Mouse (Mus musculus) limb, embryonic 11.5 days (tissue): ENCODE measurements around the gene Hhat. TPM values are rescaled to one million over a fixed set of nuclear protein-coding genes. Genes with fewer than 3 reads are reported as not detected.

Source experiments
- ATAC-seq: fragments of 200-750 bp; cut with Nextera tagmentation; 2 replicates; pipeline ENCODE4 v1.8.0; 2017; ENCODE audit warnings: low read depth; ENCODE audit not compliant: insufficient number of reproducible peaks, low FRiP score, low TSS enrichment
- DNase-seq: peaks from one replicate; pipeline ENCODE4 v3.0.0-alpha.2; 2015; ENCODE audit warnings: low spot score
- H3K27ac ChIP-seq: fragments of 300-500 bp; sonication (generic); replicated peaks from 2 replicates; pipeline ENCODE4 v1.5.1; 2014; ENCODE audit warnings: low read depth, mild to moderate bottlenecking, low read length
- H3K27me3 ChIP-seq: fragments of 300-500 bp; sonication (generic); 2 replicates; pipeline ENCODE4 v1.6.1; 2014; ENCODE audit warnings: mild to moderate bottlenecking, low read length, mixed read lengths; ENCODE audit not compliant: control insufficient read depth, insufficient read depth
- H3K36me3 ChIP-seq: fragments of 300-500 bp; sonication (generic); 2 replicates; pipeline ENCODE4 v1.6.1; 2014; ENCODE audit warnings: mild to moderate bottlenecking, low read length, moderate library complexity, mixed read lengths; ENCODE audit not compliant: control insufficient read depth, insufficient read depth
- H3K4me1 ChIP-seq: fragments of 300-500 bp; sonication (generic); 2 replicates; pipeline ENCODE4 v1.6.1; 2014; ENCODE audit warnings: low read length, mixed read lengths; ENCODE audit not compliant: control insufficient read depth, insufficient read depth
- H3K4me2 ChIP-seq: fragments of 300-500 bp; sonication (generic); 2 replicates; pipeline ENCODE4 v1.6.1; 2014; ENCODE audit warnings: low read depth, mild to moderate bottlenecking, moderate library complexity; ENCODE audit not compliant: severe bottlenecking
- H3K4me3 ChIP-seq: fragments of 300-500 bp; sonication (generic); 2 replicates; pipeline ENCODE4 v1.5.1; 2014; ENCODE audit warnings: low read depth, low read length
- H3K9ac ChIP-seq: fragments of 300-500 bp; sonication (generic); 2 replicates; pipeline ENCODE4 v1.6.1; 2014; ENCODE audit warnings: mild to moderate bottlenecking, low read length
- H3K9me3 ChIP-seq: fragments of 300-500 bp; sonication (generic); 2 replicates; pipeline ENCODE4 v1.6.1; 2016; ENCODE audit warnings: low read length; ENCODE audit not compliant: control insufficient read depth
- WGBS: fragments of 180-500 bp; shearing (Covaris S2); extraction: QIAGEN DNeasy Blood & Tissue Kit; methylation state at CpG from one replicate; pipeline ENCODE4 v1.1.7; 2014; 5-methylcytosine and 5-hydroxymethylcytosine counted together
- polyA plus RNA-seq: library from polyadenylated mRNA; unstranded; fragments of >200 nt; fragmentation: Nextera tagmentation; extraction: Ambion mirVana; gene quantifications from 2 replicates; pipeline ENCODE4 v1.2.1, GENCODE M21; 2014

Gene Hhat
- polyA plus RNA-seq, 1 experiment from 2014 or later: 16.6 TPM

DNA sequence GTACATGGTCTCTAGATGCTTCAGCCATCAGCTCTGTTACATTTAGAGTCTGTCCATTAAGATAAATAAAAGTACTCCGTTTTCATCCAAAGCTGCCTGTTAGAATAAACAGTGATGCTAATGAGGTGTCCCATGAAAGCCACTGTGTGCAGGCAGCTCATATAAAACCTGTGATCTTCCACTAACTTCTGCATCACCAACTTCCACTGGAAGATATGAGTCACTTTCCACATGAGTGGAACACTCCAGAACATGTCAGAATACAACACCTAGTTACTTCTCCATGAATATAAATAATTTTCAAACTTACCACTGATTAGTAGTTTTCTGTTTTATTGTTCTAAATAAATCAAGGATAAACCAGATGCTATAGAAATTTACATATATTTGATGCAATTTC is 234.6 kb downstream of the Hhat start:
- no peaks in the 10 kb centered on the region for H3K36me3 ChIP-seq
- WGBS: 68% methylated on average over 1 of the region's 1 CpGs
- no peaks in the 10 kb centered on the region for H3K9me3 ChIP-seq
- ATAC-seq: no peak
- no peak overlapping the region for H3K27ac ChIP-seq
- no peak overlapping the region for H3K4me3 ChIP-seq
- no peaks in the 10 kb centered on the region for H3K27me3 ChIP-seq
- H3K9ac ChIP-seq: no peak overlapping the region
- H3K4me2 ChIP-seq: no peak overlapping the region
- 0 out of 2 replicates have a peak, but pooled peaks cover 3% of the 10 kb centered on the region for H3K4me1 ChIP-seq
- DNase-seq: no peak

DNA sequence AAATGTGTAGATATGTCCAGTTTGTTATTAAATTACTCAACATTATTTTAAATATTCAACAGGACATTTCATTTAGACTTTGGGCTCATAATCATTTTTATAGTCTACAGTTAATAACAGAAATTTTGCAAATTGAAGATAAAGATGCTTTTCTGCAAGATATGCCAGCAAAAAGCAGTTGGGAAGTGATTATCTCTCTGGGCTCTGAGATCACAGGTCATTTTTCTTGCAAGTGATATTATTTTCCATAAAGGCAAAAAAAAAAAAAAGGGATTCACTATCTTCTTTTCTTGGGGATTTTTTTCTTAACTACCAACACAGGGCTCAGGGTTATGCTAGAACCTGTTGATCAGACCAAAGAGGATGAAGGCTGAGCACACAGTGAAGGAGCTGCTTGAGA is 238.0 kb downstream of the Hhat start:
- DNase-seq (no peak), ATAC-seq (no peak)
- Histone ChIP-seq H3K27ac (no peak overlapping the region), H3K36me3 (no peaks in the 10 kb centered on the region), H3K9me3 (no peaks in the 10 kb centered on the region), H3K4me3 (no peak overlapping the region), H3K4me2 (no peak overlapping the region), H3K27me3 (no peaks in the 10 kb centered on the region), H3K4me1 (0 out of 2 replicates have a peak, but pooled peaks cover 3% of the 10 kb centered on the region), H3K9ac (no peak overlapping the region)

DNA sequence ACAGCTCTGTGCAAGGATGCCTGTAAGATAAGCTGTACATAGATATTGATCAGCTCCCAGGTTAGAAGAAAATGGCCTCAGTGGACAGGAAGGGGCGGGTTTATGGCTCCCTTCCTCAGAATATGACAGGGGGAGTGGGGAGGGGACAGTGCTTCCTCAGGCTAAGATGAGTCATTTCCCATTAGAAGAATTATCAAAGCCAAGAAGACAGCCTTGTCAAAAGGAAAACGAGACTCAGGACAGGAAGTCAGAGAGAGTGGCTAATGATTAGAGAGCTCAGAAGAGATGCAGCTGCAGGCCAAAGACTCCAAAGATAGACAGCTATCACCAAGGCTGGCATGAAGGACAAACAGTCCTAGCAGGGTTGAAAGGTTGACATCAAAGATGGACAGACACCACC is 238.8 kb downstream of the Hhat start:
- 61% methylated on average over 2 of the region's 2 CpGs for WGBS
- Histone ChIP-seq H3K9me3 (no peaks in the 10 kb centered on the region), H3K4me3 (no peak overlapping the region), H3K27me3 (no peaks in the 10 kb centered on the region), H3K36me3 (no peaks in the 10 kb centered on the region), H3K4me2 (no peak overlapping the region), H3K4me1 (0 out of 2 replicates have a peak, but pooled peaks cover 2% of the 10 kb centered on the region), H3K27ac (no peak overlapping the region), H3K9ac (no peak overlapping the region)
- DNase-seq (no peak), ATAC-seq (no peak)

DNA sequence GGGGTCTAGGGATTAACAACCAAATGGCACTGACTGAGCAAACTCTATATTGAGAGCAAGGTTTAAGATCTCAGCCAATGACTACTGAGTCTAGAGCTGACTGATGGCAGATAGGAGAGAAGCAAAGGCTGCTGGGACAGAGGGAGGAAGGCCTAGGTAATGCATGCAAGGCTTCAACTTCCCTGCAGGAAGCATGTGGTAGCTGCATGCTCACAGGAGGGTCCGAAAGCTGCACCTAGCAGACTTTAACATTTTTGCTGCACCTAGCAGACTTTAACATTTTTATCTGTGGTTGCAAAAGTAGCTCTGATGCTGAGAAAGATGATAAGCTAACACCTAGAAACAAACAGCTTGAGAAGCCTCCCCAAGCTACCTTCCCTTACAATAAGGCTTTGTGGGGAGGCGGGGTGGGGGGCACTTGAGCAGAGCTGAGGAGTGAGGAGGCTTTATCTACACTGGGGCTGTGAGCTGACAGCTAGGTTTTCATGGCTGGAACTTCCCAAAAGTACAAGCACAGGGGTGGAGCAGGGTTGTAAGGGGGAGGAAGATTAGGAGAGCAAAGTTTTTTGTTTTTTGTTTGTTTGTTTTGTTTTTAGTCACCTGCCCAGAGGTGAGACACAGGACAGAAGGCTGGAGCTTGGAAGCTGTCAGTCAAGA is 239.4 kb downstream of the Hhat start:
- no peak overlapping the region for H3K9ac ChIP-seq
- no peak overlapping the region for H3K4me3 ChIP-seq
- H3K9me3 ChIP-seq: no peaks in the 10 kb centered on the region
- no peaks in the 10 kb centered on the region for H3K4me1 ChIP-seq
- H3K4me2 ChIP-seq: no peak overlapping the region
- ATAC-seq (no peak), DNase-seq (no peak)
- 82% methylated on average over 2 of the region's 2 CpGs for WGBS
- H3K36me3 ChIP-seq: no peaks in the 10 kb centered on the region
- no peaks in the 10 kb centered on the region for H3K27me3 ChIP-seq
- H3K27ac ChIP-seq: no peak overlapping the region

DNA sequence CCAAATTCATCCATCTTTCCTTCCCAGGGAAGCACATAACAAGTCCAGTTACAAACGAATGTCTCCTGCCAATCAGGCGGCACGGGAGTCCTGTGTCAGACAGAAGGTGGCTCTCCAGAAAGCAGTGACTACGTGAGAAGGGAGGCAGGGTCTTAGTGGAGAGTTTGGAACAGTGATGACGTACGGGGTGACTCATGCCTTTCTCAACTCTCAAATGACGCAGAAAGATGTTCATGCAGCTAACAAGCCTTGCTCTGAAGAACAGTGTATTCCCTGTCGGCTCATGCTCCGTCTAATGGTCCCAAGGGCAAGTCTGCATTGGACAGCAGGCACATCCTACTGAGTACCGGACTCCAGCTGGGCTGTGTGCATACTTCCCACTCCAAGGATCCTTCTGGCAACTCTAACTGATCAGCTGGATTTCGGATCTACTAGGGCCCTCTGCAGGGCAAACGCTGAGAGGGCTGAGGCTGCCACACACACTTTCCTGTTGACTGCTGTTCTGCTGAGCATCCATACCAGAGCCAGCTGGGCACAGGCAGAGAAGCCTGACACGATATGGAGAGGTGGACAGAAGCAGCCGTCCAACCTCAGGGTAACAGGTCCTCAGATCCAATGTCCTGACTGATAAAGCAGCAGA is 245.2 kb downstream of the Hhat start:
- Histone ChIP-seq H3K36me3 (no peaks in the 10 kb centered on the region), H3K4me1 (peaks cover 12% of the 10 kb centered on the region), H3K27me3 (no peaks in the 10 kb centered on the region), H3K9me3 (no peaks in the 10 kb centered on the region), H3K4me2 (no peak overlapping the region), H3K4me3 (no peak overlapping the region), H3K27ac (no peak overlapping the region), H3K9ac (no peak overlapping the region)
- no peak for DNase-seq
- no peak for ATAC-seq
- 75% methylated on average over 14 of the region's 14 CpGs for WGBS

DNA sequence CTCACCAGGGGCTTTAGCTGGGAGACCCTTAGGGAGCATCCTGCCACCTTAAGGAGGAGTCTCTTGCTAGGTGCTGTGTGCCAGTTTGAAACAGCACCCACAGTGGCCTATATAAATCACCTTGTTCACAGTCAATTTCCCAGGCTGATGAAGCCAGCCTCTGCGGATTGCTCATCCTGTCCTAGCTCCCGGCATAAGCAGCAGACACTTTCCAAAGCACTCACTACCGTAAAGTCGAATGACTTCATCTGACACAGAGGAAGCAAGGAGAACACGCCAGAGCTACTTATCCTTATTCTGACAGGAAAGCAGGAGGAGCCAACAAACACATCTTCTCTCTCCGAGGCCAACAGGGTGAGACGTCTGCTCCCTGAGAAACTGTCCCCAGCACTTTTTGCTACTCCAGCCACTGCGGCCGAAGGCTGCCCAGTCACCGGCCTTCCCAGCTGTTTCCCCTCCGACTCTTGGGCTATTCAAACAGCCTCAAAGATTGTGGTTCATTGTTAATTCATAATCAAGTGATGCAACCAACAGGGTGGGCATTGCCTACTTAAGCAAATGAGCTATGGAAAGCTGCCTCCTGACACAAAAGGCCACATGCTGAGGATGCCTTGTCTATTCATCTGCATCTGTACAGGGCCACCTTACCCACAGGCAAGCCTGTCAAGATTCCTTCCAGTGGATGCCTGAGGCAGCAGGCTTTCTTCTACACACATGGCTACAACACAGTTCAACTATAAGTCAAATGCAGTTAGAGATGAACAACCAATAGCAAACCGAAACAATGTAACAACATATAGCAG is 248.4 kb downstream of the Hhat start:
- Histone ChIP-seq H3K9me3 (no peaks in the 10 kb centered on the region), H3K4me3 (no peak overlapping the region), H3K27ac (no peak overlapping the region), H3K9ac (no peak overlapping the region), H3K4me2 (no peak overlapping the region), H3K27me3 (no peaks in the 10 kb centered on the region), H3K4me1 (peaks cover 14% of the 10 kb centered on the region), H3K36me3 (no peaks in the 10 kb centered on the region)
- no peak for ATAC-seq
- DNase-seq: no peak
- WGBS: 65% methylated on average over 12 of the region's 12 CpGs

DNA sequence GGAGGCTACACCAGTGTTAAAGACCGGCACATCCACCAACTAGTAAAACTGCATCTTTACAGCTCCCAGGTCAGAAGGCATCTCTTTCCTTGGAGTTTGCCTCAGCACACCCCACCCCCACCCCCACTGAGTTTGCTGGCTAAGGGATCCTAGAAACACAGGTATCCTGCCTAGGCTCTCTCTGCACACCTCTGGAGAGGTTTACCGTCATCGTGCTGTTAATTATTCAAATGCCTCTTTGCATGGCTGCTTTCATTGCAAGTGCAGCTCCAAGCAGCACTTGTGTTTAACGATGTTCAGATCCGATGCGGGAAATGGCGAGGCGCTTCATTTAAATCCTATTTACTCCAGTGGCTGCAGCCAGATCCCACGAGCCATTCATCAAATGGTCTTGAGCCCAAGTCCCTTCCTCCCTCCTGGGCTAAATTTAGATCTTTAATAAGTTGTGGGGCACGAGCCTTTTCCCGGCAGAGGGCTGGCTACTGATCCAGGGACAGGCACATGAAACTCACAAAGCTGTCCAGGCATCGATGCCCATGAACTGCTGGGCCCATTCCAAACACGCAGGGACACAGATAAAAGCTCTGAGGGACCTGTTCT is 250.1 kb downstream of the Hhat start:
- Histone ChIP-seq H3K4me1 (peaks cover 14% of the 10 kb centered on the region), H3K4me2 (no peak overlapping the region), H3K36me3 (no peaks in the 10 kb centered on the region), H3K9ac (no peak overlapping the region), H3K27ac (no peak overlapping the region), H3K4me3 (no peak overlapping the region), H3K27me3 (no peaks in the 10 kb centered on the region), H3K9me3 (no peaks in the 10 kb centered on the region)
- ATAC-seq: no peak
- peak; percentile 33 for DNase-seq
- 23% methylated on average over 13 of the region's 13 CpGs for WGBS

DNA sequence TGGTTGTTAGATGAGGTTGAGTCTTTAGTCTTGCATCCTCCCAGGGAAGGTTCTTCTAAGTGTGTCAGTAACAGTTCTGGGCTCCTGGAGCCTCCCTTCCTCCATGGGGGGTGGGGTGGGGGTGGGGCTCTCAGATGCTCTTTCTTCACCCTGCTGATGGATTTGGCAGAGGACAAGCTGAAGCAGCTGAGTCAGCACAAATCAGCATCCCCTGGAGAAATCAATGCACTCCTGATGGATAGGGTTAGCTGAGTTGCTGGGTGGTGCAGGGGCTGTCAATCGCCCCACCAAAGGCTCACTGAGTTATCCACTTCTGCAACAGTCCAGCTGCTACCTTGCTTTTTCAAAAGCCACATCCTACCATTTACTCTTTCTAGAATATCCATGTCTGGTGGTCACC is 251.3 kb downstream of the Hhat start:
- no peaks in the 10 kb centered on the region for H3K36me3 ChIP-seq
- WGBS: 77% methylated on average over 1 of the region's 1 CpGs
- no peak for DNase-seq

More for the DNA sequence above, 251.3 kb downstream of the Hhat start:
- no peak overlapping the region for H3K9ac ChIP-seq
- peaks cover 10% of the 10 kb centered on the region; the same call in 1 of the 2 replicates for H3K4me1 ChIP-seq
- H3K4me3 ChIP-seq: no peak overlapping the region
- no peaks in the 10 kb centered on the region for H3K9me3 ChIP-seq
- no peaks in the 10 kb centered on the region for H3K27me3 ChIP-seq
- H3K4me2 ChIP-seq: no peak overlapping the region
- ATAC-seq: no peak
- H3K27ac ChIP-seq: no peak overlapping the region
